Mouse (Mus musculus) retina, postnatal 1 day (tissue): ENCODE measurements at regions not wholly inside any gene's neighbourhood (a gene's known extent, or its start where the extent isn't known, plus 50 kb on each side); places are given as distances from the start of the nearest gene placed in this dataset.

Experiments
- DNase-seq: peaks from one replicate; pipeline ENCODE4 v3.0.0-alpha.2; 2012

DNA sequence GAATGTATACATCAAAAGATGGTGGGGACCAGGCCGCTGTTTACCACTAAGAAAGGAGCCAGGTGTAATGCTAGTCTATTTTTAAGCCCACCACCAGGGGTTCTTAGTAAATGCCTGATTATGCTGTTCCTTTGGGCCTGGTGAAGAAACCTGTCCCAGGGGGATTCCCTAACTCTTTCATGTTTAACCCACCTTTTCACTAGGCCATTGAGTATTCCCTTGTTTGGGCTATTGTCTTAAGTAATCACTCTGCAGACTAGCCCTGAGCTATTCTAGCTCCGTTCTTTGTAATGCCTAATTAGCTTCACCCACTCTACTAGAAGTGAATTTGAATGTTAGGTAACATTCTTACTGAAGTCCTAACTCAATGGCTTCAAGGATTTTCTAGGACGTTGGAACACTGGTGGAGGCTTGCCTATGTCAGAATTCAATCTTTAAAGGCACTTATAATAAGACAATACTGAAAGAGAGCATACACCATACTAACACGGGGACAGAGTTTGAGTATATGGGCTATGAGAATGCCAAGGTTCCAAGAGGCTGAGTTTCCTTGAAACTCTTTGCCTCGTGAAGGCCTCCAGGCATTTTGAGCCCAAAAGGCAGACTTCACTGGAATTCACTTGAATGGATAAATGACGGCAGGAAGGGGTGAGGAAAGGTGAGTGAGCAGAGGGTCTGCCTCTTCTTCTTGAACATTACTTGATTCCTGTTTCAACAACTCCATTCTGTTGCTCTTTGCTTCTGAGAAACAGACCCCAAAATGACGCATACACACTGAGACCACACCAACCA, 312.7 kb upstream of the Irx4 start:
- no peak for DNase-seq

DNA sequence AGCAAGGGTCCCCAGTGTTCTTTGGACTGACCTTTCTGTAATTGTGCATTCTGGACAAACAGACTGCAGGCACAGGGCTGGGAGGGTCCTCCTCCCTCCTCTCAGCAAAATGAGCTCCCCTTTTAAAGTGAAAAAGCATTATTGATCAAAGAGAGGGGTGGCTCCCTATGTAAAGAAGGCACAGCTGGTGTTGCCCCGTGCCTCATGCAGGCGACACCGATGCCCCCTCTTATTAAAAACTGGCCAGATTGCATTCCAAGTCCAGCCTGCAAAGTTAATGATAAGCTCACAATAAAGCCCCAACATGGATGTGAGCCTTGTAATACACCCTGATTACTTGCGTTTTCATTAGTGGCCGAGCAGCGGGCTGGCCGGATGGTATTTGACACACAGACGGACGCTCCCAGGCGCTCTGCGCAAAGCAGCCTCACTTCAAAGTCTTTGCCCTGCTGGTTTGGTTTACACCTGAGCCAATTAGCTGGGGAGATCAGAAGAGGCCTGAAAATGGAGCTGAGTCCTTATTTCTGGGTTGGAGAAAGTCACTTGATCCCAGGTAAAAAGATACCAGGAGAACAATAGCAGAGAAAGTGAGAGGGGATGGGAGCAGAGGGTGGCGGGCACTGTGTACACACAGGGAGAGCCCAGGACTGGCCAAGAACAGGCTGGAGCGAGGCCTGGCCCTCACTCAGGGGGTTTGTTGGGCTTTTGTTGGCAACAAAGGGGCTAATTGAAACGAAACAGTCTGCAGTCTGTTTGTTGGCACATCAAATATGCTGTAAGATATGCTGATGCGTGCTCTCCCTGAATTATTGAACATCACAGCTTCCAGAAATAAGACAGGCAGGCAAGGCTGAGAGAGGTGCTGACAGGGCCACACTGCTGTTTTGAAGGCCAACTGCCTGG, 301.4 kb upstream of the Irx4 start:
- DNase-seq, result peak; percentile 31

DNA sequence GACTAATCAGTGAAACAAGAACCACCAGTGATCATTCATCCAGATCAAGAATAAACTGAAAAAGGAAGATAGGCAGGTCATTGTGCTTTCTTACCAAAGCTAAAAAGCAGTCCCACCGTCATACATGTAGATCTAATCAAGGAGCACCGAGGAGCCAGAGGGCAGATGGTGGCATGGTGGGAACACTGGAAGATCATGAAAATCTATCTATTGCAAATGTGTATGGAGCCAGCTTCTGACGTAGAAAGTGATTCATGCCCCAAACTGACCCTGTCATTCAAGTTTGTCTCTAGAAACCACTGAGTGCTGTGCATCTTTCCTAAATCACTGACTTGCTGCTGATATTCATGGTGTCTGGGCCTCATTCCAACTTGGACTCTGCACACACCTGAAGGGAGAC, 299.0 kb upstream of the Irx4 start:
- DNase-seq, result no peak

DNA sequence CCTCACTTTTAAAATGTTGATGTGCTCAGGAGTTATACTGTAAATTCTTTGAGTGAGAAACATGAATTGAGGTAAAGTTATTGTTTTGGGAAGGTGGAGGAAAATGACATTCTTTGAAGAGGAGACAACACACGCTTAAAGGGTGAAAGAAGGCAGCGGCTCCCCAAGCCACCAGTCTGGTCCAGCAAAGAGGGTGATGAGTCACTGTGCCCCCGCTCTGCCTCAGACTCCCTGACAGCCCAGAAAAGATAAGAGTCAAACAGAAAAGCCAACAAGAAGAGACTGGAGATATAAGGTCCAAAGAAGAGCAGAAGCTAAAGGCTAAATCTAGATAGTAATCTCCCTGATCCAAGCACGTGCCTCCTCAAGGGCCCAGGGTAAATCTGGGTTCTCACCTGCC, 288.1 kb upstream of the Irx4 start:
- no peak for DNase-seq

DNA sequence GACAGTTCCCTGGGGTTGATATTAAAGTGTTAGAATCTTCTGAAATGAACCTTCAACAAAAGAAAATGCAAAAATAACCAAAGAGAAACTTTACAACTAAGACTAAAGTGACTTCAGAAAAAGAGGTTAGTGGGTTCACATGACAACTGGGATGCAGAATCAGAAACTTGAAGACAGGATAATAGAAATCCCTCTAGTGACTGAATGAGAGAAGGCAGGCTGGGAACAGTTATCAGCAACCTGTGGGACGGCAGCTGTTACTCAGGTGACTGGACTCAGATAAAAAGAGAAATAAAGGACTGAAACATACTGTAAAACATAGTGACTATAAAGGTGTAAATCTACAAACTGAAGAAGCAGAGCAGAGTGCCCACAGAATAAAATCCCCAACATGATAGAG, 287.4 kb upstream of the Irx4 start:
- DNase-seq, result no peak

DNA sequence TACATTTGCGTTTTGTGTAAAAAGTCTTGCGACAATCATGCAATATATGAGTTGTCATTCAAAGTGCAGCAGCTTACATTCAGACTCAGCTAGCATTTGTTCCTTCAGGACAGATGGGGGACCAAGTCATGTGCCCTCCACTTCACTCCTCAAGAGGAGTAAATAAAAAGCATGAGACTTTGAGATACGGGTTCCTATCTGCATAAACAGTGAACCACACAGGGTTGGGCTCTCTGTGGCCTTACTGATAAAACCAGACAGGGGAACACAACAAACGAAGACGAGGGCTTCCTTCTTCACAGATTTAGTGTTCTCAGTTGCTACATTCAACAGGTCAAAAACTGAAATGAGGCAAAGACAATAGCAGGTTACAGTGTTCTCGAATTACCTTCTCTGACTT, 283.1 kb upstream of the Irx4 start:
- DNase-seq, result no peak

DNA sequence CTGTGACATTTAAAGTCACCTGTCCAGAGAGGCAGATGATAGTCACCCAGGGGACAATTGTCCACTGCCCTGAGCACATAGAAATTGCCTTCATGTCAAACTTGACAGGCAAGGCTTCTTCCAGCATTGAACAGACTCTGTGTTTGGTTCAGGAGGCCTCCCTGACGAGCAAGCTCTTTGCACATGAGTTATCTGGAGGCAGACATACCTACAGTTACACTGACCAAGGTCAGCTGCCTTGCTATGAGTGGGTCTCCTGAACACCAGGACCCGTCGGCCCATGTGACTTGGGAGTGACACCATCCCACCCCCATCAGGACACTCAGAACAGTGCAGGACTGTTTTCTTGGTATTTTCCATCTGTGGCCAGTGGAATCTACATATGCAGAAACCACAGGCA, 282.3 kb upstream of the Irx4 start:
- no peak for DNase-seq

DNA sequence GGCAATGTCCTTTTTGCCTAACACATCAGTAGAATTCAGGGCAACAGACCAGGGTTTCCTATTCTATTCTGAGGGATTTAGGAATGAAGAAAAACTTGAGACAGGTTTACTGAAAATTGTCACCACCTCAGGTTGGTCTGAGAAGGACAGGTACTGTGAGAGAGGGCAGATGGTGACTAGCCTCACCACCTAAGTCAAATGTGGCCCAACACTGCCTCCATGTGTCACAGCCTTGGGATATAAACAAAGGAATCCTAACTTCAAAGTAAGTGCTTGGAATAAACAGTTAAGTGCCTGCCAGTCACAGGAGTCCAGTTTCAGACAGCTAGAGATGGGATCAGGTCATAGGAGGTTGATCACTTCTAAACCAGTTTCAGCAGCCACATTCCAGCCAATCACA, 281.3 kb upstream of the Irx4 start:
- no peak for DNase-seq

DNA sequence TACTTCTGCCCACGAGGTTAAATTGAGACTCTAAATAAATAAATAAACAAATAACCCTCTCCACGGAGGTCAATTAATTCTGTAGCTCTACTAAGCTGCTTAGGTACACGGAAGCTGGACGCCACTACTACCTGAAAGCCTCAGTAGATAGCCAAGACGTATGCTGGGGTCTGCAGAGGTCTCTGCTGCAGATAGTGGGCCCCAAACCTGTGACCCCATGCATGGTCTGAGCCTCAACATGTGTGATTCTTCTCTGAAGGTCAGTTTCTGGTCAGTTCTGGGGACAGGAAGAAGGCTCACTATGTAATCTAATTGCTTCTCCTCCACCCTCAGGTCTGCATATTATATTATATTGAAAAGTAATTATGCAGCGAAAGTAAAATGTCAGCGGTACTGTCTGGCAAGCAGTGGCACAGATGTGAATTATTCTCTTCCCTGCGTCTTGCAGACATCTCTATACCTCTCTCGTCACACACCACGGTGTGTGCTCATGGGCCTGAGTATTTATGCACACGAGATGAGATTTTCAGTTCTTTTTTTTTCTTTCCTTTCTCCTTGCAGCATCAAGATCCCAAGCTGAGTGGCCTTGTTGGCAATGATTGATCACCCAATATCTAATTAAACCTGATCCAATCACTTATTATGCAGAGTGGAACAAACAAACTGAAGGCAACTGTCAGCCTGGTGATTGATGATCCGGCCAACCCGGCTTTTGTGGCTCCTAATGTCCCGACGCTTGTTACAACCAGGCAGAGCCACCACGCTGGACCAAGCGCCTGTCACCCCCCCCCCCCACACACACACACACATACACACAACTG, 267.5 kb upstream of the Irx4 start:
- DNase-seq, result no peak

DNA sequence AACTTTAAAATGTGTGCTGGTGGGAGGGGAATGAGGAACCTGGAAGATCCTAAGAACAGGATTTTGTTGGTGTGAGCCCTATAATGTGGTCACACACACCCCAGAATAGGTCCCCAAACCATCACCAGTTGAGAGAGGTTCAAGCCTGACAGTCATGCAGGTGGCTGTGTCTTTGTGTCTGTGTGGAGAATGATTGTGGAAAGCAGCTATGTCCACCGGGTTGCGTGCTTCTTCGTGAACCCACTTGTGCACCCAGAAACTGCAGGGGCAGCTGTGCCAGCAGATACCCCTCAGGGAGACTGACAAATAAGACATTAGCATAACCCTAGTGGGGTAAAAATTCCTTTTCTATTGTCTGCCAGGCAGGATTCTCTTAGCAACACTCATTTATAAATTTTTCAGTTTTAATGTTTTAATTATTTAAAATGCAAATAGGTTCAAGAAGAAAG, 266.8 kb upstream of the Irx4 start:
- no peak for DNase-seq

DNA sequence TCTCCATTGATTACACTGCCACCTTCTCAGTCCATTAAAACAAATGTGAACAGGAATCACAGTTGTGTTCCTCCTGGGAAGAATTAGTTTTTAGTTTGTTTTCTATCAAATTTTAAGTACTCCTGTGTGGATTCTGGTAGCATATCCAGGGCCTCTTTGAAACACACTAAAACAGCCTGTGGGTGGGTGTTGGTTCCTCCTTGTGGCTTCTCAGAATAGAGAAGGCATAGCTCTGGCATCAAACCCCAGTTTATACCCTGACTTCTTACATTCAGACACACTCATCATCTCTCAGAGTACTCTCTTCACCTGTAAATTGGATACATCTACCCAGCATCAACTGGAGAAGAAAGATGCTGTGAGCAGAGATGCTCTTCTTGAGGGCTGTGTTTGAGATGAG, 265.7 kb upstream of the Irx4 start:
- no peak for DNase-seq

DNA sequence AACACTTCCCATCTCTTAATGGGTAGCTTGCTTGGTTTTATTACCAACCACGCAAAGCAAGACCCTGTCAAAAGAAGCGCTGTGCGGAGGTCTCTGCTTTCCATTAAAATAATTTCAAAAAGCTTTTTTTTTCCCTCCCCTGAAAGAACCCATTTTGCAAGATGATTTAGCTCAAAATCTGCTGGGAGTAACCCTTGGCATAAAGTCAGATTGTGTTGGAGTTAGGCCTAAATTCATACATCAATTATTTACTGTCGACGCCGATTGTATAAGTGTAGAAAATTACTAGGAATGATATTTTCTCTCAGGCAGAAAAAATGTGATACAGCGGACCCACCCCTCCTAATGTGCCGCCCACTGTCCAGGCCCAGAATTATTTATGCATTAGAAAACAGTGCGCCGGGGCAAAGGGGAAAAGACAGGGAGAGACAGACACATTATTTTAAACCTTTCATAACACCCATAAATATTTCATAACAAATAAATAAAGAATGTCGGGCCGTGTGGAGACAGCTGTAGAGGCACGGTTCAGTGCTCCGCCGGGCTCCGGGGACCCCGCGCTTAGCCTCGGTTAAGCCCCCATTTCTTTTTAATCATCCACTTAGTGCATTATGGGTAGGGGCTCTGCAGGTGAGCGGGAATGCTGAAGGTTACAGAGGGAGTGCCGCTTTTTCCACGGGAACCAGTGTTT, 251.3 kb upstream of the Irx4 start:
- DNase-seq, result peak; percentile 20

DNA sequence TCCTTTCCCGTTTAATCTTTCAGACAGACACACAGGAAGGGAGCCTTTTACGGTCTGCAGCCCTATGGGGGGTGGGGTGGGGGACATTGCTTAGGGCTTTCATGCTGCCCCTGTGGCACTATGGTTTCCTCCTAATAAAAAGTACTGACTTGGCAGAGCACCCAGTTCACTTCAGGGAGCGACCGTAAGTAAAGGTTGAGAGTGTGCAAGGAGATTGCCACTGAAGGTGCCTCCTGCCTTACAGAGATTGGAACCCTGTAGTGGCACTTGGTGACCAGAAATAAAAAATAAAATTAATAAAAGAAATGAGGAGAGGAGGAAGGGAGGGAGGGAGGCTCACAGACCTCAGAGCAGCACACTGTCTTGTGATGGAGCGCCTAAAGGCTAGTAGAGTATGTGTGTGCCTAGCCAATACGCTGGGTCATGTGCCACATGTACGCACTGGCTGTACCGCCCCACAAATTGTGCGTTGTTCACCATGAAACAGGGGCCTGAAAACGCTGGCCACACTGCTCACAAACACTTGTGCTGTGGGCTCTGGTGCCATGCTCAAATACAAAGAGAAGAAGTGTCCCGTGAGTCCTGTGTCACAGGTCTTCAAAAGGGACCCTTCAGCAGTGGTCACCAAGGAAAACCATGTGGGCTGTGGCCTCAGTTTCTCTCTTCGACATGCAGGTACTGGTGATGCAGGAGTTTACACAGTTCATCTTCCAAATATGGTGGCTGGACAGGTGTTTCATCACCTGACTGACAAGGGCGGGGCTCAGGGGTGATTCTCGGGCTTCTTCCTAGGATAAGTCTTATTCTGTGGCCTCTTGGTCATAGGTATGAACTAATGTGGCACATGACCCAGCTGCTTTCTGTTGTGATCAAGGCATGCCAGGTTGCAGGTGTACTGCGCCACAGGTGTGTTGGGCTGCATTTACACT, 250.5 kb upstream of the Irx4 start:
- no peak for DNase-seq

DNA sequence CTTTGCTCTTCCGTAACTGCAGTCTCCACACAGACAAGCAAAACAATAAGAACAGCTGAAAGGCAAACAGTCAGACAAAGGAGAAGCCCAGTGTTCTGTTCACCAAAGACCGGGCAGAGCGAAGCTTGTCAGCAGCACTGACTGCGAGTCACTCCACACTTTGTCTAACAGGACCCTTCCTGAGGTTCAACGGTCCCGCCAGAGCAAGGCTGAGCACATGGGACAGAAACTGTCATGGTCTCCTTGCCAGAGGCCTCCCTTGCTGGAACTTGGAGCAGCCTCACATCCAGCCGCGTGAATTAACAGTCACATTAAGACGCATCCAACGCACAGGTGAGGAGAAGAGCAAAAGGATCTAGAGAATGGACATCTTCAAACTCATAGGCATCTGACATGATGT, 241.1 kb upstream of the Irx4 start:
- no peak for DNase-seq

DNA sequence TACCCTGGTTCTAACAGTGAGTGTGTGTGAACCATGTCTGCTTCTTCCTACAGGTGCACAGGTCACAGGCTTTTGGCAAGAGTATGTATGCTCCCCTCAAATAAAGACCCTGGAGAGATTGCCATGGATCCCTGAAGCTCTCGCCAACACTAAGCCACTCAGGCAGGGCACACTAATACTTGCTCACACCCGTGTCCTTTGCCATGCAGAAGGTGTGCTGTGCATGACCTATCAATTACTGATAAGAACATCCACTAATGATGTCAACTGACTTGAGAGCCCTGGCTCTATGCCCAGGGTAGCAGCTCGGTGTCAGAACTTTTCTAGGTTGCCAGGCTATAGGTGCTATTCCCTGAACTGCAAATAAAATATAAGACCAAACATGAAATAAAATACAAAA, 229.1 kb upstream of the Irx4 start:
- DNase-seq, result no peak

DNA sequence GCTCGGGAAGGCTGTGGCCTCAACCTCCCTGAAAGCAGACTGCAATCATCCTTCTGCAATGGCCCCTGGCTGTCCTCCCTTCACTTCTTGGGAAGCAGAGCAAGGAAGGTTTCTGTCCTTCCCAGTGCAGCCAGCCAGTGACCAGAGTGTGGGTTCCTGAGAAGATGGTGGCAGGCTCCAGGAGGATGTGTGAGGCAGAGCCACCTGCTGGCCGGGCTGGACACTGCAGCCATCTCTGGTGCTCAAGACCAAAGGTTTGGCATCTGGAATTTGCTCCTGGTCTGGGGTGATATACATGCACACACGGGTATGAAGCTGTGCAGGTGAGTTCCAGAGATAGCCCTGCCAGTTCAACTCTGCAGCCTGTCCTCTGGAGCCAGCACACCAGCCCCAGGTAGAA, 227.2 kb upstream of the Irx4 start:
- peak; percentile 63 for DNase-seq

DNA sequence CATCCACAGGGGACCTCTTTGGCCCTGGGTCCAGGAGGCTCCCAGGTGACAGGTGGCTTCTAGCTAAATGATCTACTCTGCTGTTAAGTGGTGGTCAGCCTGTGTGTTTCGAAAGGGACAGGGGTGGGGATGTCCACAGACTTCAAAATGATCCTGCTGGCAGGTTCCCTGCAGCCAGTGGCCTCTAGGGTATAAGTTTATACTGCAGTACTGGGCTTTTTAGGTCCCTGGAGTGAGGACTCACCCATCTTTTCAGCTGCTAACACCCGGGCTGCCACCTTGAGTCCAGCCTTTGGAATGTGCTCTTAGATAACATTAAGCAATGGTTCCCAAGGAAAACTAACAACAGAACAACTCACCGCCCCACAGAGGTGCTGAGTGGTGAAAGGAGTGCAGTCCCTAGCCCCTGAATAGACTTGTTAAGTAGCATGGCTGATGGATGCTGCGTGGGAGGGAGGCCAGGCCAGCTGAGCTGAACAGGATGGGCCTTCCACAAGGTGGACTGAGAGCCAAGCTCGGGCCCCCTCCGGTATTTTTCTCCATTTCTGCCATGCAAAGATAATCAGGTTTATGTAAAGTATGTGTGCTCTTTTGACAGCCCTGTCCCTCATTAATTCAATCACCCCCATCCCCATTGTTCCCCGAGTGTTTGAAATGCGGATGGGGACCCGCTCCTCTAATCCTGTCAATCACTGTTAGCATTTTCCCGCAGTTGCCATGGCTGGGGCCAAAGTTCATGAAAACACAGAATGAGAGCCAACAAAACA, 226.0 kb upstream of the Irx4 start:
- DNase-seq, result peak; percentile 61

DNA sequence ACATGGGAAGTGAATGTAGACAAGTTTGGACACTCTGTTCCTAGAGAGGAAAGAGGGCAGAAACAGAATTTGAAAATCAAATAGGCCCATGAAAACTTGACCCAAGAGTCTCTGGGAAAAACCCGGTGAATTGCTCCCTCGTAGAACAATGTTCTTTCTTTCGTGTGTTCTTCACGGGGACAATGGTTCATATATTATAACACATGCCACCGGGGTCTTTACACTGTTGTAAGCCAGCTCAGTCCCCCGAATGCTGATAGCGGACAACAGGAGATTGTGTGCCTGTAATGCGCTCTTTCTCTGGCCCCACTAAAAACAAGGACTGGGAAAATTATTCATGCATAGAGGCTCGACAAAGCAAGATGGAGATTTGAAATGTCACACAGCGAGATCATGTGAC, 225.4 kb upstream of the Irx4 start:
- DNase-seq, result no peak

DNA sequence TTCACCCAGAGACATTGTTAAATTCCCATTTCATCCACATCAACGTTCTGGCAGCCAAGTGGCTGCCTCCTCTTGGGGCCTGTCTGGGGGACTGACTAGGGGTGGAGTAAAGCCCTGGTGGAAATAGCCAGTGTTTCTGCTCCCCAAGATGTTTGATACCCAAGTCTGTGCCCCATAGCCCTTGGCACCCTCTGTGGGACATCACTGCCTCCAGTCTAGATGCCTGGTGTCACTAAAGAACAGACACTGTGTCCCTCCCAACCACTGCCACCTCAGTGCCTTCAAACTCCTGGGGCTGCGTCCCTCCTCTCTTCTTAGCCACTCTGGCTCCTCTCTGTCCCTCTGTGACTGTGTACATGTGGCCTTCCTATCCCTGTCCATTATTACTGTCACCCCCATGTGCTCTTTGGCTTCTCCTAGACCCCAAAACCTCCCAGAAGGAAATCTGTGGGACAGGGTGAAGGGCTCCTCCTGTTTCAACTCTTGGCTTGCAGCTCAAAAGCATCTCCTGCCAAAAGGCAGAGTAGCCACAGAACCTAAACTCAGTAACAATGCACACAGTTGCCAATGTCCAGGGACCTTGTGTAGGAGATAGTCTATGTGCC, 224.8 kb upstream of the Irx4 start:
- no peak for DNase-seq

DNA sequence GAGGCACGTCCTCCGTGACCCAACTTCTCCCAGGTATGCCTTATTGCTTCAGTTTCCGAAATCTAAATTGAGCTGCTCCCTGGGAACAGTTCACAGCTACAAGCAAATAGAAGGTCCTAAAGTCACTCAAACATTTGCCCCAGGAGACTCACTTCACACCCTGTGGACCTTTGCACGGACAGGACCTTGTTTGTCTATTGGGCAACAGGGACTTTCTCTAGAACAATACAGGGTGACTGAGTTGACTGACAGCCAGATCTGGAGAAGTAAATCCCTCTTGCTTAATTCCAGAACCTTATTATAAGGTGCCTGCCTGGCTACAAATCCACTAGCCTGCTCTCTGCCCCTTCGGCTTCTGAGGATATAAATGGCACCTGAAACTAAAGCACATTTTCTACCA, 220.5 kb upstream of the Irx4 start:
- DNase-seq, result no peak
